Mouse (Mus musculus) neural tube, embryonic 14.5 days (tissue): ENCODE data around the gene Eef2. TPM values are rescaled to one million over a fixed set of nuclear protein-coding genes. Genes with fewer than 3 reads are reported as not detected.

ENCODE experiments used
- ATAC-seq: fragments of 200-750 bp; cut with Nextera tagmentation; 2 replicates; pipeline ENCODE4 v1.8.0; 2017; ENCODE audit warnings: low read depth, mild to moderate bottlenecking, moderate TSS enrichment, moderate library complexity
- H3K27ac ChIP-seq: fragments of 300-500 bp; sonication (generic); 2 replicates; pipeline ENCODE4 v1.5.1; 2014; ENCODE audit warnings: low read depth, mild to moderate bottlenecking, control low read depth, low read length, moderate library complexity, mixed read lengths
- H3K27me3 ChIP-seq: fragments of 300-500 bp; sonication (generic); 2 replicates; pipeline ENCODE4 v1.6.1; 2014; ENCODE audit warnings: low read length; ENCODE audit not compliant: control insufficient read depth, insufficient read depth
- H3K36me3 ChIP-seq: fragments of 300-500 bp; sonication (generic); 2 replicates; pipeline ENCODE4 v1.6.1; 2014; ENCODE audit warnings: low read length, mixed read lengths; ENCODE audit not compliant: control insufficient read depth, insufficient read depth
- H3K4me1 ChIP-seq: fragments of 300-500 bp; sonication (generic); 2 replicates; pipeline ENCODE4 v1.6.1; 2014; ENCODE audit warnings: low read length; ENCODE audit not compliant: control insufficient read depth, insufficient read depth
- H3K4me2 ChIP-seq: fragments of 300-500 bp; sonication (generic); 2 replicates; pipeline ENCODE4 v1.6.1; 2014; ENCODE audit warnings: mild to moderate bottlenecking, low read depth, low read length, control low read depth
- H3K4me3 ChIP-seq: fragments of 300-500 bp; sonication (generic); 2 replicates; pipeline ENCODE4 v1.5.1; 2014; ENCODE audit warnings: low read depth, low read length, control low read depth, mixed read lengths
- H3K9ac ChIP-seq: fragments of 300-500 bp; sonication (generic); replicated peaks from 2 replicates; pipeline ENCODE4 v1.6.1; 2014; ENCODE audit warnings: low read depth, mild to moderate bottlenecking, control low read depth, low read length, mixed read lengths
- H3K9me3 ChIP-seq: fragments of 300-500 bp; sonication (generic); 2 replicates; pipeline ENCODE4 v1.6.1; 2016; ENCODE audit warnings: low read length; ENCODE audit not compliant: control insufficient read depth
- WGBS: fragments of 180-500 bp; shearing (Covaris S2); extraction: QIAGEN DNeasy Blood & Tissue Kit; methylation state at CpG from one replicate; pipeline ENCODE4 v1.1.7; 2014; 5-methylcytosine and 5-hydroxymethylcytosine counted together
- polyA plus RNA-seq: library from polyadenylated mRNA; unstranded; fragments of >200 nt; fragmentation: Nextera tagmentation; extraction: Ambion mirVana; gene quantifications from 2 replicates; pipeline ENCODE4 v1.2.1, GENCODE M21; 2014

The Eef2 gene
- polyA plus RNA-seq, 1 experiment from 2014 or later, result 373 TPM

DNA sequence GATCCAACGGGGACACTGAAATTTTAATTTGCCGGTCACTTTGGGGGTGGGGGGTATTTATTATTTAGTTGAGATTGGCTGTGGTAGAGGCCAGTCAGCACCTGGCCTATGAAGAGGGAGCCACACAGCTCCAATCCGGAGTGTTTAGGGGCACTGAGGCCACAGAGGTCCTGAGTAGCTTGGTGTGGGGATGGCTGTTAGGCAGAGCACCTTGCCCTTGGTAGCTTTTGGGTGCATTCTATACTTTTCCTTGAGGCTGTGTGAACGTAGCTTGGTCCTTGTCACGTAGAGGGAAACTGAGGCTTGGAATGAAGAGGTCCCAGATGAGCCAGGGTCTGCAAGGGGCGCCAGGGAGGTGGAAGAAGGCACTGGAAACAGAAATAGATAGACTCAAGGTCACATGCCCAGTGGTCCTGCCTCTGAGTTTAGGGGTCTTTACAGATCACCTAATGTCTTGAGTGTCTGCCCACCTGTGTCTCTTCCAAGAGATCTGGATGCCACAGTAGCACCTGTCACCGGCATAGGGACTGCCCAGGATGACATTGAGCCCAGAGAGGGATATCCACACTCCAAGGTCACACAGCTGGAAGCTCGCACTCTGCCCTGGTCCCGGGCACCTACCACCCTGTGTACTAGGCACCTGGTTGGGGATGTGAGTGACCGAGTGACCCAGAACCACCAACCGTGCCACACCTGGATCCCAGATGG lies 37.5 kb upstream of the Eef2 start:
- Histone ChIP-seq H3K36me3 (peaks cover under 1% of the 10 kb centered on the region), H3K4me2 (peak overlapping the region; percentile 73), H3K27ac (no peak overlapping the region), H3K27me3 (peaks cover 11% of the 10 kb centered on the region), H3K9ac (peak overlapping the region; percentile 88), H3K4me3 (peak overlapping the region; percentile 85), H3K4me1 (peaks cover 47% of the 10 kb centered on the region), H3K9me3 (no peaks in the 10 kb centered on the region)
- WGBS, result 70% methylated on average over 11 of the region's 11 CpGs
- ATAC-seq, result no peak

DNA sequence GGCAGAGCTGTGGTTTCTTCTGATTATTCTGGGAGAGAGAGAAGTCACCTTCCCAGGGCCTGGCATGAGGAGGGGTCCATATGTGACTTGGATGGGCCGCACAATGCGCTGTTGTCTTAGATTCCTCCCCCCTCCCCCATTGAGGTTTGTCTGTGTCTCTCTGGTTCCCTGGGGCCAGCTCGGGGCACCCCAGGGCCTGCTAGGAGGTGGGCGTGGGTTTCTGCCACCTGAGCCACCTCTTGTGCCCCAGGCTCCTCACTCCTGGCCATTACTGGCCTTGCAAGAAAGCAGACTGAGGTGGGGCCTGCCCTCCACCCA lies 36.9 kb upstream of the Eef2 start:
- peaks cover 6% of the 10 kb centered on the region; the same call in 1 of the 2 replicates for H3K27me3 ChIP-seq
- 72% methylated on average over 4 of the region's 4 CpGs for WGBS
- no peak for ATAC-seq
- no peak overlapping the region for H3K9ac ChIP-seq
- peaks cover 47% of the 10 kb centered on the region for H3K4me1 ChIP-seq
- no peak overlapping the region for H3K4me3 ChIP-seq
- peaks cover 5% of the 10 kb centered on the region for H3K36me3 ChIP-seq
- H3K4me2 ChIP-seq, result peak overlapping the region; percentile 73; the same call in 1 of the 2 replicates
- H3K27ac ChIP-seq, result no peak overlapping the region
- no peaks in the 10 kb centered on the region for H3K9me3 ChIP-seq

DNA sequence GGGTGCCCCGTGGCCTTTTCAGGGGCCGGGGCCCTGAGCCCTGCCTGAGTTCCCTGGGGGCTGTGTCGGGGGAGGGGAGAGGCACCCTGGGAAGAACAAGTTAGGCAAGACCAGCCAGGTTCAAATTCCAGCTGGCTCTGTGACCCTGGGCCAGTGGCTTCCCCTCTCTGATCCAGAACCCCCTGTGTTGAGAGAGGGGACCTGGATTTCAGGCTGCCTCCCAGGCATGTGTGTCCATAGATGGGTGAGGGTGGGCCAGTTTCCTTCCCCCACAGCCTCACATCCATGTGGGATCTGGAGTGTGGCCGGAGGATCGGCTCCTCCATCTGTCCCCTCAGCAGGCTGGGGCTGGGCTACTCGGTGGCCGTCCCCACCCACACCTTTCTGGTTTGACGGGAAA lies 36.4 kb upstream of the Eef2 start:
- H3K27ac ChIP-seq, result no peak overlapping the region
- H3K4me3 ChIP-seq, result no peak overlapping the region
- H3K36me3 ChIP-seq, result peaks cover 11% of the 10 kb centered on the region
- peak overlapping the region; percentile 73; the same call in 1 of the 2 replicates for H3K4me2 ChIP-seq
- H3K27me3 ChIP-seq, result peaks cover 3% of the 10 kb centered on the region; the same call in 1 of the 2 replicates
- H3K4me1 ChIP-seq, result peaks cover 47% of the 10 kb centered on the region
- no peak overlapping the region for H3K9ac ChIP-seq
- 58% methylated on average over 8 of the region's 8 CpGs for WGBS
- no peaks in the 10 kb centered on the region for H3K9me3 ChIP-seq
- no peak for ATAC-seq

DNA sequence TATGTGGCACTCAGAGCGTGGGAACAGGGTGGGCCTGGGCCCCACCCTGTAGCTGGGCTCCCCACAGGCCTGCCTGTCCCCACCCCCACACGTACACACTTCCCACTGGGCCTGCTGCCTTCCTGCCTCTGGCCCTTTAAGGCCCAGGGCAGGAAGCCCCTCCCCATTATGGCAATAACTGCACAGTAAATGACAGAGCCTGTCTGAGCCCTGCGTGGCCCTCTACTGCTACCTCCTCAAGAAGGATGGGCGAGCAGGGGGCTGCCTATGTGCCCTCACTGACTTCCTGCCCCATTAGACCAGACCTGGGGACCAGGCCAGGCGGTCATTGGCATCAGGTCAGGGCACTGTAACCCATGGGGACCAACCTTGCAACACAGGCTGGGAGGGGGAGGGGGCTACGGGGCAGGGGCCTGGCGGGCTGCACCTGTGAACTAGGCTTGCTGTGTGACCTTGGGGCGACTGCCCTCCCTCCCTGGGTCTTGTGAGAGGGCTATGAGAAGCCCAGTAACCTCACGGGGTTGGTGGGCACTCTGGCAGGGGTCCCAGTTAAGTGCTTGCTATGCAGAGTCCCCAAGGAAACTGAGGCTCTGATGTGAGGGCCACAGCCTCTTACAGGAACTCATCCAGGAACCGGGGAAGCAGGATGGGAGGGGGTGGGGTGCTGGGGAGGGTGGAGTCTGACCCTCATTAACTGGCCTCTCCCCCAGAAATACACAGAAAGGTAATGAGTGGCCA lies 35.5 kb upstream of the Eef2 start:
- no peak for ATAC-seq
- 51% methylated on average over 10 of the region's 10 CpGs for WGBS
- H3K27ac ChIP-seq, result no peak overlapping the region
- H3K36me3 ChIP-seq, result peaks cover 19% of the 10 kb centered on the region
- H3K4me1 ChIP-seq, result peaks cover 44% of the 10 kb centered on the region
- no peaks in the 10 kb centered on the region for H3K27me3 ChIP-seq
- H3K4me2 ChIP-seq, result peak overlapping the region; percentile 73; the same call in 1 of the 2 replicates
- H3K9ac ChIP-seq, result peak overlapping the region; percentile 39
- no peaks in the 10 kb centered on the region for H3K9me3 ChIP-seq
- H3K4me3 ChIP-seq, result no peak overlapping the region

DNA sequence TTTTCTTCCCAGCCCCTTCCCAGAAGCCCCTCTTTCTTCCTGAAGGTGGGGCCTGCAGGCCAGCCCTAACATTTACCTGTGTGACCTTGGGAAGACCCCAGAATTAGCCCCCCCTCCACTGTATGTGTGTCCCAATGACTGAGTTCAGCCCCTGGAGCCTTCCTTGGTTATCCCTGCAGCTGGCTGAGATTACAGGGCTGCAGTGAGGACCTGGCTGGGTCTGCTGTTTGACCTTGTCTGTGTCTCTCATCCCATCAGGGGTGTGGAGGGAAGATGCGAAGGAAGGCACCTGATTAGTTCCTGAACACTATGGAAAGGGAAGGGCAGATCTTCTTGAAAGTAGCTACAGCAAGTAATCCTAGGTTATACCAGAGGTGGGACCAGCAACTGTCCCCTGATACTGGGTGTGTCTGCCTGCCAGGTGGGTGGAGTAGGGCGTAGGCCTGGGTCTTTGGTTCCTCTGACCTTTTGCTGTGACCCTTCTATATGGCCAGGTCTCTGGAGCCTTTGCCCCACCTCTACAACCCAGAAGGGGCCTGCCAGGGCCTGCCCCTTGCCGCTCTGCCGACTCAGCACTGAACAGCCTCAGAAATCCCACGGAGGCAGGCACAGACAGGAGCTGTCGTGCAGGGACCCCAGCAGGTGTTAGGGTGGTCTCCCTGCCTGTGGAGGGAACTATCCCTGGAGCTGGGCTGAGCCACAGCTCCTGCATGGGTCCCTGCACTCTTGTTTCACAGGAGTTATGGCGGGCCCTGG lies 34.8 kb upstream of the Eef2 start:
- peaks cover 26% of the 10 kb centered on the region for H3K36me3 ChIP-seq
- H3K27me3 ChIP-seq, result no peaks in the 10 kb centered on the region
- H3K9me3 ChIP-seq, result no peaks in the 10 kb centered on the region
- H3K4me1 ChIP-seq, result peaks cover 40% of the 10 kb centered on the region
- ATAC-seq, result no peak
- H3K27ac ChIP-seq, result no peak overlapping the region; the same call in 1 of the 2 replicates
- H3K9ac ChIP-seq, result 0 out of 2 replicates have a peak overlapping the region, but pooled peaks have one; percentile 39
- H3K4me3 ChIP-seq, result no peak overlapping the region
- H3K4me2 ChIP-seq, result no peak overlapping the region
- WGBS, result 85% methylated on average over 7 of the region's 7 CpGs

DNA sequence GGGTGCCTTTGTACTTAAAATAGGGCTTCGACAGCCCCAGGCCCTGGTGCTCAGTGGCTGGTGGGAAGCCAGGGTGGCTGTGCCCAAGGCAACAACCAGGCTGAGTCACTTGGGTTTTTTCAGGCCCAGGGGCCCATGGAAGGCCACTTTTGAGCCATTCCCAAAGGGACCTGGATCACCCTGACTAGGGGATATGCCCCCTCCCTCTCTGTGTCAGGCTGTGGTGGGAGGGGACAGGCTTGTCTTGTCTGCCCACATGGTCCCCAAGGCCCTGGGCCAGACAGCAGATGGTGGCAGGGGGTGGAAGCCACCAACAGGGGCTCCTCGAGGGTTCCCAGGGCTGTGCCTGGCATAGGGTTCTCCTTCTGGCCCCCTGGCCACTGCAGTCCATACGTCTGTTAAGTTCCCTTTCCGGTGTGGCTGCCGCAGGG lies 33.9 kb upstream of the Eef2 start:
- H3K4me1 ChIP-seq, result peaks cover 40% of the 10 kb centered on the region

DNA sequence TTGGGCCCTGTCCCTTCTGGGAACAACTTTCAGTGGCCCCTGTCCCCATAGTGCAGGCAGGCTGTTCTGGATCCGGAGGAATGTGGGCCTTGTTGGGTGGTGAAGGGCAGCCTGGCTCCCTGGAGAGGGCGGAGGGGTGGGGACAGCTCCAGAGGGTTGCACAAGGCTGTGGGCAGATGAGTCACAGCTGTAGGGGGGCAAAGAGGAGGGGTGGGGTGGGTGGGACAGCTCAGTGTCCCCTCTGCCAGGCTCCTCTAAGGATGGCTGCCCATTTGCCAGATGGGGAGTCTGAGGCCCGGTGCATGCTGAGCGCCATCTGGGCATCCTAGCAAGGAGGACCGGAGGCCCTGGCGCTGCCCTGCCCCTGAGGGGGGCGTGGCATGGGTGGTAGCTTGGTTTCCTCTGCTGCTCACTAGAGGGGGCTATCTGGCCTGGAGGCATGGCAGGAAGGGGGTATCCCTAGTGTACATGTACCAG lies 33.2 kb upstream of the Eef2 start:
- peaks cover 38% of the 10 kb centered on the region for H3K4me1 ChIP-seq
- no peak overlapping the region for H3K27ac ChIP-seq
- H3K4me3 ChIP-seq, result no peak overlapping the region
- H3K27me3 ChIP-seq, result no peaks in the 10 kb centered on the region
- no peaks in the 10 kb centered on the region for H3K9me3 ChIP-seq
- no peak for ATAC-seq
- WGBS, result 92% methylated on average over 7 of the region's 7 CpGs
- no peak overlapping the region for H3K9ac ChIP-seq
- no peak overlapping the region for H3K4me2 ChIP-seq
- peaks cover 40% of the 10 kb centered on the region for H3K36me3 ChIP-seq

More for the DNA sequence above, 33.9 kb upstream of the Eef2 start:
- Histone ChIP-seq H3K4me3 (no peak overlapping the region), H3K27me3 (no peaks in the 10 kb centered on the region), H3K36me3 (peaks cover 33% of the 10 kb centered on the region), H3K9ac (no peak overlapping the region), H3K27ac (no peak overlapping the region), H3K9me3 (no peaks in the 10 kb centered on the region), H3K4me2 (no peak overlapping the region)
- ATAC-seq, result no peak
- 42% methylated on average over 5 of the region's 5 CpGs for whole genome bisulfite sequencing

DNA sequence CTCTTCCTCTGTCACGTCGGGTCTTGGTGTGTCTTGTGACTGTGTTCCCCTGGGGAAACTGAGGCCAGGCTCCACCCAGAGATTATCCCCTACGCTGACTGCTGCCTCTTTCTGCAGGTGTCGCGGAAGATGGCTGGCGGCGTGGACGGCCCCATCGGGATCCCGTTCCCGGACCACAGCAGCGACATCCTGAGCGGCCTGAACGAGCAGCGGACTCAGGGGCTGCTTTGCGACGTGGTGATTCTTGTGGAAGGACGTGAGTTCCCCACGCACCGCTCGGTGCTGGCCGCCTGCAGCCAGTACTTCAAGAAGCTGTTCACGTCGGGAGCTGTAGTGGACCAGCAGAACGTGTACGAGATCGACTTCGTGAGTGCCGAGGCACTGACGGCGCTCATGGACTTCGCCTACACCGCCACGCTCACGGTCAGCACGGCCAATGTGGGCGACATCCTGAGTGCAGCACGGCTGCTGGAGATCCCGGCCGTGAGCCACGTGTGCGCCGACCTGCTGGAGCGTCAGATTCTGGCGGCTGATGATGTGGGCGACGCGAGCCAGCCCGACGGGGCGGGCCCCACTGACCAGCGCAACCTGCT lies 32.5 kb upstream of the Eef2 start:
- Histone ChIP-seq H3K27ac (no peak overlapping the region), H3K9me3 (no peaks in the 10 kb centered on the region), H3K4me3 (no peak overlapping the region), H3K9ac (no peak overlapping the region), H3K4me1 (peaks cover 30% of the 10 kb centered on the region), H3K36me3 (peaks cover 47% of the 10 kb centered on the region), H3K4me2 (no peak overlapping the region), H3K27me3 (no peaks in the 10 kb centered on the region)
- ATAC-seq, result no peak
- WGBS, result 95% methylated on average over 52 of the region's 52 CpGs
